Mouse (Mus musculus) spleen, postnatal 14 days (tissue): ENCODE data around the gene Gm11034.

ENCODE experiments used
- DNase-seq, 2 experiments: peaks; one replicate each; pipeline ENCODE4 v3.0.0; 2021 to 2022; ENCODE audit warnings: low spot score in 2 of 2

Gene Gm11034

DNA sequence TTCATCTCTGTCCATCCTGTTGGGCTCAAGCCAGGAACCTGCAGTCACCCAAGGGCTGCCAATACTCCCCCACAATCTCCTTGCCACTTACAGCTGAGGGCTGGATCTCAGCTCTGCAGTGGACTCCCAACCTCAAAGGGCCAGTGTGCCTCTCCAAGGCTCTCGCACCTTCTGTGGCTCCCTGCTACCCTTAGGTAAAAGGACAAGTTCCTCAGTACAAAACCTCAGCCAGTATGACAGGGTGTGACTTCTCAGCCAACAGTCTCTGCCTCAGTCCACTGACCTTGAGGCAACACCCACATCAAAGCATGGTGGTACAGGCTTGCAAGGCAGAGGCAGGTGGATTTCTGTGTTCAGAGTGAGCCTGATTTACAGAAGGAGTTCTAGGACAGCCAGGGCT lies 1.6 kb downstream of the Gm11034 start:
- DNase-seq, result no peak

DNA sequence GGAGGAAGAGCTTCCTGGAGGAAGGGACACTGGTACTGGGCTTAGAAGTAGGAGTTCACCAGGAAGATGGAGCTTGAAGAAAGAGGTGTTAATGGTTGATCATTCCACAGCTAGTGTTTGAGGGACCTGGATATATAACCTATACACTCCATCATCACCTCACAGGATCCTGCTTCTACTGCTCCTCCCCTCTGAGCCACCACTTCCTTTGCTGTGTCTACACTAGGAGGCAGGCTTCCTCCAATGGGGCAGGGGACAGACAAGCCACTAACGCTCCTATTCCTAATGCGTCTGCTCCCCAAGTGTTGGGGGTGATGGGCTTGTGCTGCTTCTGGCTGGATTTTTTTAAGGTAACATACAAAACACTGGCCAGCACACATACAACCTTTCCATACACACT lies 2.7 kb downstream of the Gm11034 start:
- DNase-seq, result no peak

DNA sequence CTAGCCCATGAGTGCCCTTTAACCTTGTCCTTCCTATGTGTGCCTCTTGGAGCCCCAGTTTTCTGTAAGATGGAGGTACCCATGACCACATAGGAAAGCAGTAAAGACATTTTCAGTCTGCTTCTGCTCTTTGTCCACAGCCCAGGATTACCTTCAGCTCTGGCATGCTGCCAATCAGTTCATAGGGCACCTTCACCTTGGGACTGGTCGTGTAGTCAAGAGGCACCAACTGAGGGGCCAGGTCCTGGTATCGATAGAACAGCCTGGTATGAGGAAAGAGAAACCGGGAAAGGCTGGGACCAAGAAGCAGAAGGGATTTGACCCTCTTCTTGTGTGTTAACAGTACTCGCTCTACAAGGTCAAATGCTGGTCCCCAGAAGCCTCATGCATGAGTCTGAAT lies 3.2 kb downstream of the Gm11034 start:
- DNase-seq, result no peak

DNA sequence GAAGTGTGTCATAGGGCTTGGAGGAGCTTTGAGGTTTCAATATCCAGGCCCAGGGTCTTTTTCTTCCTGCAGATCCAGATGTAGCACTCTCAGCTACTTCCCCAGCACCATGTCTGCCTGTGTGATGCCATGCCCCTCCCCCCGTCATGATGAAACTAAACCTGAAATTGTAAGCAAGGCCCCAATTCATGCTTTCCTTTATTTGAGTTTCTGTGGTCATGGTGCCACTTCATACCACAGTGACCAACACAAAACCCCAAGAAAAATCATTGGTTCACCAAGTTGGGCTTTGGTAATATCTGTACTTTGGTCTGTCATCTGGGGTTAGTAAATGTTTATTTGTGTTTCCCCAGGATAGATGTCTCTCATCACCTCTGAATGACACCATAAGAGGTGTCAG lies 4.9 kb downstream of the Gm11034 start:
- no peak for DNase-seq

DNA sequence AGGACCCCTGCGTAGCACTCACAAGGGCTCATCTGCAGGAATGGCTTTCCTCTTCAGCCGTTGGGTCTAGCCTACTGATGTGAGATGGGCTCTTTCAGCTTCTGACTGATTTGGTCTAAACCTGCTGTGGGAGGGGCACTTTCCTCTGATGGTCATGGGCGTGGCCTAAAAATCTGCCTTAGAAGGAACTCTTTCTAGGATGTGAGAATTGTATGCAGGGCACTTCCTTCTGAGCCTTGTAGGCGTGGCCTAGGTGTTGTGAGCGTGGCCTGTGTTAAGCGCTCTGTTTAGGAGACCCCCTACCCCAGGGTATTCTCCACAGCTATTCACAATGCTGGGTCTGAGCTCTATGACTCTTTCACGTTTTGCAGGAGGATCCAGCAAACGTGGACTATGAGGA lies 15.4 kb downstream of the Gm11034 start:
- no peak for DNase-seq

DNA sequence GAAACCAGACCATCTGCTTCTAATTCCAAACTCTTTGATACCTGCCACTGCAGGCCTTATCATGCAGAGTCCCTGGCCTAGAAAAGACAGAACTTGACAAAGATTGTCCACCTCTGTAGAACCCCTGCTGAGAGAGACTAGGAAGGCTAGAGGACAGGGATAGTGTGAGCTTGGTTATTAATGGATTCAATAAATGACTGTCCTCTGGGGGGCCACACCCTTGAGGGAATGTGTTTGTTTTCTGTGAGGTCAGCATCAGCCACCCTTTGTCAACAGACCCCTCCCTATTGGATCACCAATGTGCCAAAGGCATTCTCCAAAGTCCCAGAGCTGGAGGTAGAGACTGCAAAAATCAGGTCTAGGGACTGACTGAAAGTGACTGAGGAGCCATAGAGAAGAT lies 21.4 kb downstream of the Gm11034 start:
- DNase-seq, result no peak

DNA sequence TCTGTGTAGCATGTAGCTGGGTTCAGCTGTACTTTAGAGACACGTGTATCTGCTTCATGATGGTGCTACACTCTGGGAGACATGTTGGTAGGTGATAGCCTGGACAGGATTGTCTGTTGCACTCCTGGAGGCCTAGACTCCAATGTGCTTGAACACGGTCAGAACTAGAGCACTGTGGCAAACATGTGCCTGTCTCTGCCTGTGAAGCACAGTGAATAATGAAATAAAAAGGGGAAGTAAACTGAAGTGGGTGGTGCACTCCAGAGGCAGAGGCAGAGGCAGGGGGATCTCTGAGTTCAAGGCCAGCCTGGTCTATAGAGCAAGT lies 23.3 kb downstream of the Gm11034 start:
- DNase-seq, result no peak

DNA sequence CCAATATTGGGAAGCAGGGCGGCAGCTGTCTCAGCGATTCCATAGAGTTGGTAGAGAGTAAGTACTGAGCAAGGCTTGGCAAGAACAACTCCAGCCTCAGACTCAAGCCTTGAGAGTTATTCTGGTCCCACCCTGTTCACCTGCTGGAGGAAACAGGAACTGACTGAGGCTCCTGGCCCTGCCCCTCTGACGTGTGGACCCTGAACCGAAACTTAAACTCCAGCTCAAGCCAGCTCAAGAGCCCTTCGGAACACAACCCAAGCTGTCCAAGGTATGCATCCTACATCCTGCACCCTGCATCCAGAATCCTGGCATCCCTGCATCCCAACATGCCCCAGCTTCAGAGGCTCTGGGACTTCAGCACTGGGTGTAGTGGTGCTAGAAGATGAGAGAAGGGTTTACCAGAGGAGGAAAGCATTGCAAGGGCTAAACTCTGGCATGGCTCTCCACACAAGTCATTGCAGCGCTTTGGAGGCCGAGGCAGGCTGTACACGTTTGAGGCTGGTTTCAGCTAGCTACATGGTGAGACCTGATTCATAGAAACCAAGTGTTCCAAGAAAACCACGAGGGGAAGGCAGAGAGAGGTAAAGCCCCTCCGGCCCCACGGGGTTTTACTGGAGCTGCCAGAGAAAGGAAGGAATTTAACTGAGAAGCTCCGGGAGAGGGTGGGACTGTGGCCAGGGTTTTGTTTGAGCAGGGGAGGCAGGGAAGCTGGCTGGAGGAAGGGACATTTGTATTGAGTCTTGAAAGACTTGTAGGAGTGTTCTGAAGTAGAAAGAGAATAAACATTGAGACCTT lies 23.8 kb downstream of the Gm11034 start, which contains the start of gene Hsh2d:
Gene Hsh2d (plus strand): TSS at position 222 of the 798 bp plus-strand sequence.
- peak; percentile 50 to 64 for DNase-seq

DNA sequence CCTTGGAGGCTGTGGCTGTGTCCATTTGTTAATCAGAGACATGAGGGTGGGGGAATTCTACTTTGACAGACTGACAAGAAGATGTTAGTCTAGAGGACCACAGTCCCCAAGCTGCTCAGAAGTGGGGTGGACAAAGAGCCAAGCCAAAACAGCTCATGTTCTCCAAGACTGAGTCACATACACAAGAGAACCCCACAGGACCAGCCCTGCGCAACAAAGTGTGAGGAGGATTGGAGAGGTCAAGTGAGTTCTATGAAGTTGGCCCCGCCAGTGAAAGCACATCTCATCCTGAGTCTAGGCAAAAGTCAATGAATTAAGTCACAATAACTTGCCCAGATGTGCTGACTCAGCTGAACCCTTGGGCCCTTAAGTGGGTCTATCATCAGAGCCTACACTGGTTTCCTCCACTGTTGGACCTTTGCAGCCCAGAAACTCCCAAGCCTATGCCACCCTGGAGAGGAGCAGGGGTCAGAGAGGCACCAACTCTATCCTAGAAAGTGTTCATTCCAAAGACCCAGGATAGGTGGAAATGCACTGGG lies 25.6 kb downstream of the Gm11034 start:
- DNase-seq, result no peak

DNA sequence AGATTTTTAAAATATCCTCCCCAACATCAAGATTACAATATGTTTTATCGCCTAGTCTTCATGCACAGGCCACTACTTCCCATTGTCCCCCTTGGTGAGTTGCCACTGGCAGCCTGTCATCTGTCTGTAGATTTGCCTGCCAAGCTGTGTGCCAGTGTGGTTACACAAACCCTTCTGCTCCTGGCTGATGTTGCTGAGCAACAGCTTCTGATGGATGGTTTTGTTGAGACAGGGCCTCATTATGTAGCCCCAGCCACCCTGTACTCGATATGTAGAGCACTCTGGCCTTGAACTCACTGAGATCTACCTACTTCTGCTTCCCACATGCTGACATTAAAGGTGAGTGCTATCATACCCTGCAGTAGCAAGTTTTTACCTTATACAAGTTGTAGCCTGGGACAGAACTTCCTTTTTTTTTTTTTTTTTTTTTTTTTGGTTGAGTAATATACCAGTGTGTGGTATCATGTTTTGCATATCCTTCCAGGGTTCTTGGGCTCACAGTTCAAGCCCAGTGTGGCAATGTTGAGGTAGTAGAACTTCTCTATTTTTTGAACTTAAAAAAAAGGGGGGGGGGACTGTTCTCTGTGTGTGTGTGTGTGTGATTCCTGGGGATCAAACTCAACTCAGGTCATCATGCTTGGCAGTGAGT lies 29.8 kb downstream of the Gm11034 start:
- no peak for DNase-seq

DNA sequence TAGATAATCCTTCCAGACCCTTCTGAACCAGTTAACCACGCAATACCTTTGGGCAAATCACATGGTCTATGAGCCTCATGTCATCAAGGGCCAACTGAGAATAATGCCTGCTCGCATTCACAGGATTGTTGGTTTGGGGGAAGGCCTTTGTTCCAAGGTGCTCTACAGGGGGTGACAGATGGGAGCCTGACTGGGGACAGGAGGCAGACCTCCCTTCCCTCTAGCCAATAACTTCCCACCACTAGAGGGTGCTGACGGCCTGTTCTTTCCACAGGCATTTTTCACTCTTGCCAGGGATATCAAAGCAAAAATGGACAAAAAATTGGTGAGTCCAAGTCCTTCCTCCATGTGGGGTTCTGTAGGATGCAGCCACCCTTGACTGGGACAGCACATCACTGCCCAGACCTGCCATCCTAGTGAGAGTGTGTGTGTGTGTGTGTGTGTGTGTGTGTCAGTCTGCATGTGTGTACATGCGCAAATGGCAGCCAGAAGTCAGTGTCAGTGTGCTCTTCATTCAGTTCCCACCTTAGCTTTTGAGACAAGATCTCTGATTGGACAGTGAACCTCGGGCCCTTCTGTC lies 36.0 kb downstream of the Gm11034 start:
- DNase-seq, result peak; percentile 43 to 67

DNA sequence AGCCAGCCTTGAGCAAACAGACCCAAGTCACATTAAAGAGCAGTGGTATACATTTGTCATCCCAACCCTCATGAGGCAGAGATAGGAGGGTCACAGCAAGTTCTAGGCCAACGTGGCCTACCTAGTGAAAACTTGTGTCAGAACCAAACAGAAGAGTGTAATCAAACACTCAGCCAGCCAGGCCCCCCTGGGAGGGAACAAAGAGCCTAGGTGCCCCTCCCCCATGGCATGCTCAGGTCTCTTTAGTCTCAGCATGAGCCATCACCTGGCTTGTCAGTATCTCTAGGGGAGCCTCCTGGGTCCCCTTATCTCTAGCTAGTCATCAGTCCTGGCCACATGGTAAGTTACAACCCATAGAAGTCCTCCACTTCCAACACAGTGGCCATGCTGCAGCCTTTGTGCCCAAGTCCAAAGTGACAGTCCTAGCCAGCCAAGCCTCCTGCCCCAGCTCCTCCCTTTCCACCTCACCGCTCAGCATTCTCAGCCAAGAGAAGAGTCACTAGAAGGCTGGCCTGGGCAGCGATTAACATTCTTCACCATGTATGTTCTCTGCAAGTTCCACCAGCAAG lies 43.7 kb downstream of the Gm11034 start:
- DNase-seq, result peak in 1 of 2 experiments; percentile 27

DNA sequence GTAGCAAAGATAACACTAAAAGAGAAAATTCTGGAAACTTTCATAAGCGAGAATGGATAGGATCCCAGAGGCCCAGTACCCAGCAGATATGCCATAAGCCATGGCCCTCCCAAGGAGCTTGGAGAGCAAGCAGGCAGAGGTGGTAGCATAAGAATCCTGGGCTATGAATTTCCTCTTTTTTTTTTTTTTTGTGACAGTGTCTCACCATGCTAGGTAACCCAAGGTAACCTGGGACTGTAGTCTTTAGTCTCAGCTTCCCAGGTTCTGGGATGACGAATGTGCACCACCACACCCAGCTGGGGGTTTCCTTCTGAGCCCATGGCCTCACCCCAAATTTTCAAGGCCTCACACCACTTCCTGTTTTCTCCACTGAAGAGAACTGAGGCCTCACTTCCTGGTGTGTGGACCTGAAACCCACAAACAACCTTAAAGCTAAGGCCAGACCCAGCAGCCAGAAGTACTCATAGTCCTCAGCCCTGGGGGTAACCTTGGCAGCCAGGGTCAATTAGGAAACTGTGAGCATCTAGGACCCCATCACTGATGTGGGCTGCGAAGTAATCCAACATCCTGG lies 44.3 kb downstream of the Gm11034 start:
- DNase-seq, result peak in 1 of 2 experiments; percentile 45
